Mouse (Mus musculus) cerebellum, adult 2 months (tissue): ENCODE data around the gene Galm. TPM values are rescaled to one million over a fixed set of nuclear protein-coding genes. Genes with fewer than 3 reads are reported as not detected.
A peak's percentile ranks its signal among the peaks of the same experiment; 100 is the strongest.

Experiments
- DNase-seq, 2 experiments: peaks; one replicate each; pipeline ENCODE4 v3.0.0; 2021
- H3K27ac ChIP-seq: fragments of 200-500 bp; 2 replicates; pipeline ENCODE4 v1.5.1; 2012; ENCODE audit warnings: low read length, control low read depth, inconsistent platforms; ENCODE audit not compliant: insufficient read depth
- H3K27me3 ChIP-seq: fragments of 200-500 bp; 2 replicates; pipeline ENCODE4 v1.6.1; 2012; ENCODE audit warnings: inconsistent platforms, mild to moderate bottlenecking, low read length, moderate library complexity; ENCODE audit not compliant: control insufficient read depth, insufficient read depth
- H3K4me1 ChIP-seq: fragments of 200-500 bp; 2 replicates; pipeline ENCODE4 v1.6.1; 2011; ENCODE audit warnings: low read length; ENCODE audit not compliant: control insufficient read depth, insufficient read depth
- H3K4me3 ChIP-seq: fragments of 200-500 bp; replicated peaks from 2 replicates; pipeline ENCODE3; 2011; ENCODE audit warnings: mild to moderate bottlenecking, low read depth, low read length, control low read depth; ENCODE audit not compliant: insufficient read depth
- CTCF ChIP-seq: fragments of 200-500 bp; IDR thresholded peaks from 2 replicates; pipeline ENCODE4 v1.5.1; 2011; ENCODE audit warnings: low read depth, mild to moderate bottlenecking, control low read depth, low read length, moderate library complexity, borderline replicate concordance; ENCODE audit not compliant: insufficient read depth
- POLR2A ChIP-seq: fragments of 200-500 bp; IDR thresholded peaks from 2 replicates; pipeline ENCODE4 v1.6.1; 2011; ENCODE audit warnings: low read length, control low read depth, borderline replicate concordance; ENCODE audit not compliant: insufficient read depth
- WGBS: fragments of 180-500 bp; shearing (Covaris S2); methylation state at CpG from one replicate; pipeline ENCODE4 v1.1.7; 2018; 5-methylcytosine and 5-hydroxymethylcytosine counted together
- polyA plus RNA-seq: library from polyadenylated mRNA; depleted of rRNA; stranded (reverse); fragments of >200 nt; gene quantifications from 2 replicates; pipeline ENCODE4 v1.2.3, GENCODE M21; 2012

The Galm gene
- polyA plus RNA-seq, 1 experiment = 3.4 TPM

DNA sequence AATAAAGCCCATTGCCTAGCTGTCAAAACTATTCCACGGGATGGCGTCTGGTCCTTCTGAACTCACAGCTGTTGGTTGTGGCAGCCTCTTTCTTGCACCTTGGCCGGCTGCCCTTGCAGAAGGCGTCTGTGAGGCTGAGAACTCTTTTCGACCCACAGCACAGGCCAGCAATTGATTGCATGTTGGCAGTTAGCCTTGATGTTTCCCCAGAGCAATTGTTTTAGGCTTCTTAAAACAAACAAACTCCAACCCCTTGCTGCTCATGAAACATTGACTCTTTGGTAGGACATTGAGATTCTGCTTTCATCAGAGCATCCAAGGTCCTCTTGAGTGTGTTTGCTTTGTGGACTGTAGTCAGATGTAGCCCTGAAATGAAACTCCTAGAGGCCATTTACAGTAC lies 33.2 kb downstream of the Galm start:
- peak in 1 of 2 experiments; percentile 59 for DNase-seq
- Histone ChIP-seq H3K27me3 (no peaks in the 10 kb centered on the region), H3K27ac (no peak overlapping the region), H3K4me1 (peaks cover 9% of the 10 kb centered on the region), H3K4me3 (no peak overlapping the region)
- 17% methylated on average over 5 of the region's 5 CpGs for WGBS
- TF ChIP-seq POLR2A (no peak), CTCF (no peak)

DNA sequence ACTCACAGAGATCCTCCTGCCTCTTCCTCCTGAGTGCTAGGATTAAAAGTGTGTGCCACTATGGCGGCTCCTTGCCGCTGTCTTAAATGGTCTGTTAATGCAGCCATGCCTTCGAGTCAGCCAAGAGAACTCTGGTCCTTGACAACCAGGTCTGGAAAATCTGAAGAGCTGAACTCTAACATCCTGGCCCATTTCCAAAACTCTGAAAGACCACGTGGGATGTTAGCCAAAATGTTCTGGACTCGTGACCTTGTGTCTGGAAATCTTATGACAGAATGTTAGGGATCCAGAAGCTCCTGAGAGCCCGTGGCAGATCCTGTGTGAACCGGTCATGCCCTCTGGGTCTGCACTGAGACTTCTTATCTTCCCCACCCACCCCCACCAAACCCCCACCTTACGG lies 36.7 kb downstream of the Galm start:
- WGBS = 74% methylated on average over 8 of the region's 8 CpGs
- H3K27ac ChIP-seq = no peak overlapping the region
- no peaks in the 10 kb centered on the region for H3K27me3 ChIP-seq
- H3K4me1 ChIP-seq = peaks cover 36% of the 10 kb centered on the region
- DNase-seq = no peak
- TF ChIP-seq CTCF (no peak), POLR2A (no peak)
- H3K4me3 ChIP-seq = no peak overlapping the region

DNA sequence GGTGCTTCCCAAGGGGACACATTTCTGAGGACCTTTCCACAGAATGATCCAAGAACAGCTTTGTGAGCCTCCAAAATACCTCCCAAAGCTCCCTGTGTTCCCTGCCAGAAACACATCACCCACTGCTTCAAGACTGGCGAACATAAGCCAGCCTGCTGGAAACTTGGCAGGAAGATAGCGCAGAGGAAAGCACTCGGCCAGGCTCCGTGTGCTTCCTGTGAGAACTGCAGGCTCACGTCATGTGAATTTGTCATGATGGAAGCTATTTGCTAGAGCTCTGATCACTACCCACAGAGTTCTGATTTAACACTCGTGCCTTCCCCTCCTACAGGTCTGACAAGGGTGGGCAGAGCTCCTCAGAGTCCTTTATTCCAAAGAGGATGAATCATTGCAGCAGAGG lies 38.5 kb downstream of the Galm start:
- WGBS = 5% methylated on average over 6 of the region's 6 CpGs
- Histone ChIP-seq H3K4me3 (no peak overlapping the region), H3K27me3 (no peaks in the 10 kb centered on the region), H3K4me1 (peaks cover 44% of the 10 kb centered on the region), H3K27ac (peak overlapping the region; percentile 70)
- TF ChIP-seq CTCF (0 out of 2 replicates have a peak, but pooled peaks have one; percentile 18), POLR2A (no peak)
- peak; percentile 80 to 90 for DNase-seq

DNA sequence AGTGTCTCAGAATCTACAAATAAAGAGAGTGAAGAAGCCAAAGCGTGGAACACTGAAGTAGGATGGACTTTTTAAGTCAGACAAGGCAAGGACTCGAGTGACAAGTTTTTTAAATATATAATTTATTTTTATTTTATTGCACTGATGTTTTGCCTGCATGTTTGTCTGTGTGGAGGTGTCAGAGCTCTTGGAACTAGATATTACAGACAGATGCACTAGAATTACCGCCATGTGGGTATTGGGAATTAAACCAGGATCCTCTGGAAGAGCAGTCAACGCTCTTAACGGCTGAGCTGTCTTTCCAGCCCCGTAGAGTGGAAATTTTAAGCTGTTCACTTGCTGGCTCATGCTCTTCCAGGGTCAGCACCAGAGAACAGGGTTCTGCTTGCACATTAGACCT lies 39.1 kb downstream of the Galm start:
- no peak for DNase-seq
- 65% methylated on average over 6 of the region's 6 CpGs for WGBS
- TF ChIP-seq CTCF (no peak), POLR2A (no peak)
- Histone ChIP-seq H3K27me3 (no peaks in the 10 kb centered on the region), H3K4me3 (no peak overlapping the region), H3K27ac (0 out of 2 replicates have a peak overlapping the region, but pooled peaks have one; percentile 70), H3K4me1 (peaks cover 49% of the 10 kb centered on the region)

DNA sequence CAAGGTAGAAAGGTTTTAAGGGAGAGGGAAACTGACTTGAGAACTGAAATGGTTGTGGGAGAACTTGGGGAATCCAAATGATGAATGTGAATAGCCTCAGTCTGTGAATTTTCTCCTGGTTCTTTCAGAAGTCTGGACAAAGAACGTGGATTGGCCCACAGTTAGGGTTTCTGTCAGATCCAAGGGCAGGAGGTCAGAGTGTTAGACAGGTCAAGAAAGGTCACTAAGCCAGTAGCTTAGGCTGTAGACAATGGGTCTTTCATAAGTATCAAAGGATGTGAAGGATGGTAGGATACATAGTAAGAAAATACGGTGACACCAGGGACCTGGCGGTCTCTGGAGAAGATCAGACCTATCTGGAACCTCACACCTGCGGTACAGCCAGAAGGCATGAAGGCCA lies 40.2 kb downstream of the Galm start:
- H3K27me3 ChIP-seq = no peaks in the 10 kb centered on the region
- no peak overlapping the region for H3K27ac ChIP-seq
- TF ChIP-seq POLR2A = no peak
- no peak for TF ChIP-seq CTCF
- no peak for DNase-seq
- H3K4me3 ChIP-seq = no peak overlapping the region
- 94% methylated on average over 4 of the region's 4 CpGs for WGBS
- peaks cover 49% of the 10 kb centered on the region for H3K4me1 ChIP-seq

DNA sequence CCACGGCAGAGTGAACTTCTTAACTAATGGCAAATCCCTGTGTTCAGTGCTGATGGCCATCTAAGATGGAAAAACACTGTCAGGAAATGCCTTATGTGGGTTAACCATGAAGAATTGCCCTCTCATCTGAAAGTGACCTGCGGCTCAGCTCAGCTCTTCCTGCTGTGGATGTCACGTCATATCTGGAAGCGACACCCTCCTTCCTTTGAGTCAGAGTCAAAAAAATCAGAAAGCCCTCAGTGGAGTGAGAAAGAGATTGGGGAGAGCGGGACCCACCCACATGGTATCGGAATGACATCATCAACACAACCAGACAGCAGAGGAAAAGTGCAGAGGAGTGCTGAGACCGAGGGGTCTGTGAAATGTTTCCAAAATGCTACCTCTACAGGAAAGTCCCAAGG lies 40.6 kb downstream of the Galm start:
- DNase-seq = no peak
- TF ChIP-seq CTCF (no peak), POLR2A (no peak)
- Histone ChIP-seq H3K4me3 (no peak overlapping the region), H3K27me3 (no peaks in the 10 kb centered on the region), H3K27ac (no peak overlapping the region), H3K4me1 (peaks cover 49% of the 10 kb centered on the region)
- 81% methylated on average over 7 of the region's 7 CpGs for WGBS

DNA sequence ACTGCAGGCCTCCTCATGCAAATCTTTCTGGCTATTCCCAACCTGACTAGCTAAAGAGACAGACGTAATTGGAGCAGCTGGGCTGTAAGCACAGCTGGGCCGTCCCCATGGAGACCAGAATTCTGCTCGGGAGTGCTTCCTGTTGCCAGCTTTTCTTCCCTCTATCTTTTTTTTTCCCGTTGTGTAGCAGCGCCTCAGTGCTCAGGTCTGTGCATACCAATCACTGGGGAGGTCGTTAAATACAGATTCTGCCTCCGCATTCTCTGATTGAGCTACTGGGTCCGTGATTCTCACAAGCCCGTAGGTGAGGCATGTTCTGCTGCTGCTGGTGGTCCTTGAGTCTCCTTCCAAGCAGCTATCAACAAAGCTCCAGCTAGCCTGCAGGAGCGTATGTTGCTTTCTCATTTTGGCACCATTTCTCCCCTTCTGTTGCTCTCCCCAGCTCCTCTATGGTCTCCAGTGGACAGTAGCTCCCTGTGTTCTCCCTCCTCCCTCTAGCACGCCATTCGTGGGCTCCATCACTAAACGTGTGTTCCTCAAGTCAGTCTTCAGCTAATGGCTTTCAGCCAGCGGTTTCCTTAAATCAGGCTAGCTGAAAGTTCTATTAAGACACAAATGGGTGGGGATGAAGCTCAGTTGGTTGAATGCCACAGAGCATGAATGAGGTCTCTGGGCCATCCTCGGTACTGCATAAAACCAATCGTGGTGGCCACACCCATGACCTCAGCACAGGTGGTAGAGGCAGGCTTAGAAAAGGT lies 41.3 kb downstream of the Galm start:
- Histone ChIP-seq H3K4me1 (peaks cover 49% of the 10 kb centered on the region), H3K27me3 (no peaks in the 10 kb centered on the region), H3K4me3 (peak overlapping the region; percentile 42), H3K27ac (peak overlapping the region; percentile 67; the same call in 1 of the 2 replicates)
- WGBS = 8% methylated on average over 16 of the region's 16 CpGs
- peak; percentile 68 to 76 for DNase-seq
- no peak for TF ChIP-seq CTCF
- no peak for TF ChIP-seq POLR2A

DNA sequence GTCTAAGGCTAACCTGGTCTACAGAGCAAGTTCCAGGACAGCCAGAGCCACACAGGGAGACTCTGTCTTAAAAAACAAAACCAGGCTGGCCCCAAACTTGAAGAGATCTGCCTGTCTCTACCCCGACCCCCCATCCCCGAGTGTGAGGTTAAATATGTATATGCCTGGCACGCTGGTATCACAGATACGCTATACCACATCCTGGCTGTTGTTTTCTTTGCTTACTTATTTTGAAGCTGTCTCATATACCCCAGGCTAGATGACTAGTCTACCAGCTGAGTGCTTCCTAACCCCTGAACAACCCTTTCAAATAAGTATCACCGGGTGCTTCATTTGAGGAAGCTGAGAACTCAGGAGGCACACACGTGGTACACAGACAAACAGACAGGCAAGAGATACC lies 42.5 kb downstream of the Galm start:
- no peak for TF ChIP-seq POLR2A
- no peak for TF ChIP-seq CTCF
- no peak for DNase-seq
- no peak overlapping the region for H3K27ac ChIP-seq
- 96% methylated on average over 6 of the region's 6 CpGs for WGBS
- no peaks in the 10 kb centered on the region for H3K27me3 ChIP-seq
- H3K4me3 ChIP-seq = no peak overlapping the region
- H3K4me1 ChIP-seq = peaks cover 43% of the 10 kb centered on the region
